Comparison of ENCODE assay signal across 9 mouse cellular contexts in genomic region chr13:37858508-37858907, GRCm38 (mm10).
DNase-seq lines count a peak whose midpoint lies in the region; ATAC-seq and TF ChIP-seq lines count a peak whose summit lies in the region.
"Had no signal": no experiment of that assay in that cellular context is flagged by ENCODE, and none has a peak within 500 bp of the region (broad histone marks: within the 10 kb centered on the region; RNA-seq: fewer than 3 reads in every experiment).

No protein-coding gene starts in this region.

- no peak for TF ChIP-seq CTCF in heart, postnatal 0 days (IDR thresholded peaks at IDR 0.05; ENCODE audit: low read depth)
- no peak for TF ChIP-seq CTCF in left cerebral cortex, adult 2 months (IDR thresholded peaks at IDR 0.05)

- H3K4me3 ChIP-seq in heart, postnatal 0 days (ENCODE audit: low read depth, low read length): peak overlapping the region; percentile 57; the same call in 1 of the 2 replicates
- peak overlapping the region; percentile 51 for H3K4me3 ChIP-seq in forebrain, embryonic 11.5 days (ENCODE audit: low read depth, low read length)
- H3K4me3 ChIP-seq in neural tube, embryonic 11.5 days (ENCODE audit: low read depth, low read length): peak overlapping the region; percentile 56; the same call in 1 of the 2 replicates
- no peak overlapping the region for H3K4me3 ChIP-seq in left cerebral cortex, adult 2 months

- H3K27ac ChIP-seq in heart, postnatal 0 days (ENCODE audit: low read depth): peak overlapping the region; percentile 84
- no peak overlapping the region for H3K27ac ChIP-seq in forebrain, embryonic 11.5 days (ENCODE audit: low read depth, low read length)
- H3K27ac ChIP-seq in neural tube, embryonic 11.5 days (ENCODE audit: low read depth, low read length): no peak overlapping the region
- no peak overlapping the region; the same call in 1 of the 2 replicates for H3K27ac ChIP-seq in left cerebral cortex, adult 2 months

- TF ChIP-seq EP300 in heart, postnatal 0 days (IDR thresholded peaks at IDR 0.05; ENCODE audit: low read depth): no peak

- H3K4me1 ChIP-seq in heart, postnatal 0 days (ENCODE audit: control insufficient read depth, insufficient read depth): peaks cover 31% of the 10 kb centered on the region
- peaks cover 25% of the 10 kb centered on the region for H3K4me1 ChIP-seq in forebrain, embryonic 11.5 days (replicated peaks; ENCODE audit: control insufficient read depth, insufficient read depth, low read length)
- peaks cover 12% of the 10 kb centered on the region; the same call in 1 of the 2 replicates for H3K4me1 ChIP-seq in neural tube, embryonic 11.5 days (ENCODE audit: control insufficient read depth, insufficient read depth, low read length)

- H3K27me3 ChIP-seq in heart, postnatal 0 days (ENCODE audit: control insufficient read depth, insufficient read depth, low read length): no peaks in the 10 kb centered on the region
- H3K27me3 ChIP-seq in forebrain, embryonic 11.5 days (ENCODE audit: control insufficient read depth, insufficient read depth, low read length): no peaks in the 10 kb centered on the region
- H3K27me3 ChIP-seq in neural tube, embryonic 11.5 days (ENCODE audit: control insufficient read depth, insufficient read depth, low read length): no peaks in the 10 kb centered on the region
- H3K27me3 ChIP-seq: Patski had no signal

- peak overlapping the region; percentile 87 for H3K4me2 ChIP-seq in heart, postnatal 0 days (ENCODE audit: low read depth, low read length)
- H3K4me2 ChIP-seq in forebrain, embryonic 11.5 days (ENCODE audit: low read depth, low read length, severe bottlenecking): peak overlapping the region; percentile 93
- peak overlapping the region; percentile 93 for H3K4me2 ChIP-seq in neural tube, embryonic 11.5 days (ENCODE audit: low read depth)

- no peaks in the 10 kb centered on the region for H3K9me3 ChIP-seq in heart, postnatal 0 days (replicated peaks; ENCODE audit: control insufficient read depth, low read length)
- H3K9me3 ChIP-seq in forebrain, embryonic 11.5 days (ENCODE audit: control insufficient read depth, low read length): no peaks in the 10 kb centered on the region
- H3K9me3 ChIP-seq in neural tube, embryonic 11.5 days (ENCODE audit: control insufficient read depth, low read length): no peaks in the 10 kb centered on the region

- no peaks in the 10 kb centered on the region for H3K36me3 ChIP-seq in heart, postnatal 0 days (replicated peaks; ENCODE audit: control insufficient read depth, insufficient read depth, low read length)
- H3K36me3 ChIP-seq in forebrain, embryonic 11.5 days (ENCODE audit: control insufficient read depth, insufficient read depth, low read length): no peaks in the 10 kb centered on the region
- H3K36me3 ChIP-seq in neural tube, embryonic 11.5 days (ENCODE audit: control insufficient read depth, insufficient read depth, low read length): no peaks in the 10 kb centered on the region

- WGBS in heart, postnatal 0 days: 52% methylated on average over 9 of the region's 9 CpGs
- WGBS in forebrain, embryonic 11.5 days: 27% methylated on average over 9 of the region's 9 CpGs
- 38% methylated on average over 9 of the region's 9 CpGs for WGBS in neural tube, embryonic 11.5 days

- ATAC-seq in heart, postnatal 0 days (ENCODE audit: insufficient read depth, low read depth): no peak
- ATAC-seq in forebrain, embryonic 11.5 days (replicated peaks; ENCODE audit: low FRiP score): no peak
- ATAC-seq in neural tube, embryonic 11.5 days (ENCODE audit: insufficient read depth, low FRiP score, low TSS enrichment): no peak

- peak overlapping the region; percentile 73; the same call in 1 of the 2 replicates for H3K9ac ChIP-seq in heart, postnatal 0 days (replicated peaks; ENCODE audit: low read depth, low read length)
- peak overlapping the region; percentile 63; the same call in 1 of the 2 replicates for H3K9ac ChIP-seq in forebrain, embryonic 11.5 days (ENCODE audit: low read length)
- peak overlapping the region; percentile 65 for H3K9ac ChIP-seq in neural tube, embryonic 11.5 days (ENCODE audit: low read length)

- DNase-seq in heart, postnatal 0 days (ENCODE audit: low spot score): no peak
- DNase-seq in heart, adult 18-20 months: no peak
- no peak for DNase-seq in forebrain, embryonic 11.5 days (ENCODE audit: low spot score)
- DNase-seq in kidney, postnatal 36 days: peak; percentile 57 to 74
- DNase-seq in neural tube, embryonic 11.5 days (ENCODE audit: low spot score): no peak
- no peak for DNase-seq in retina, postnatal 1 day
- no peak for DNase-seq in embryo, embryonic 10 days (ENCODE audit: low spot score)
- no peak for DNase-seq in left cerebral cortex, adult 2 months (ENCODE audit: extremely low spot score in 1 of 2, low spot score in 2 of 2)

- intact Hi-C loops in left cerebral cortex, adult 2 months (cut with DNase I): no loop called here

Comparison
In these comparisons a context has a peak if more than half of its experiments do, and no peak if none do; other contexts are left out.
1. DNase-seq: peak in kidney, postnatal 36 days (2 of 2); none in heart, postnatal 0 days (single experiment), heart, adult 18-20 months (0 of 2), forebrain, embryonic 11.5 days (single experiment), neural tube, embryonic 11.5 days (single experiment), retina, postnatal 1 day (single experiment), embryo, embryonic 10 days (single experiment) and left cerebral cortex, adult 2 months (0 of 2).
2. Peak in every context shown above with its lines, with median percentiles within 50 percentile points of each other: H3K4me2 ChIP-seq and H3K9ac ChIP-seq.